Mouse (Mus musculus): ENCODE results near the gene D5Ertd579e. TPM values are rescaled to one million over a fixed set of nuclear protein-coding genes. Genes with fewer than 3 reads are reported as not detected.

The D5Ertd579e gene
- polyA plus RNA-seq, 1 experiment from 2014 or later = 16.7 TPM

- H3K9ac ChIP-seq = no peak overlapping the region
- no peak for ATAC-seq (ENCODE audit: borderline replicate concordance, extremely low read depth, low FRiP score, low TSS enrichment)
- no peak overlapping the region for H3K4me3 ChIP-seq
- peaks cover 81% of the 10 kb centered on the region for H3K27me3 ChIP-seq
- no peak overlapping the region for H3K27ac ChIP-seq
- no peaks in the 10 kb centered on the region for H3K4me1 ChIP-seq
- H3K36me3 ChIP-seq = no peaks in the 10 kb centered on the region
- H3K4me2 ChIP-seq = no peak overlapping the region
- WGBS = 69% methylated on average over 5 of the region's 5 CpGs
- H3K9me3 ChIP-seq = no peaks in the 10 kb centered on the region
Measured at GRCm38 (mm10) chr5:36719135-36719534, 23.3 kb upstream of the D5Ertd579e start.

GRCm38 (mm10) chr5:36717889-36718288 lies 22.1 kb upstream of the D5Ertd579e start:
- Histone ChIP-seq H3K36me3 (no peaks in the 10 kb centered on the region), H3K4me3 (no peak overlapping the region), H3K27ac (no peak overlapping the region), H3K9ac (no peak overlapping the region), H3K9me3 (no peaks in the 10 kb centered on the region), H3K4me1 (peaks cover 5% of the 10 kb centered on the region), H3K27me3 (peaks cover 79% of the 10 kb centered on the region), H3K4me2 (no peak overlapping the region)
- no peak for ATAC-seq (ENCODE audit: borderline replicate concordance, extremely low read depth, low FRiP score, low TSS enrichment)
- WGBS = 62% methylated on average over 3 of the region's 3 CpGs

- Histone ChIP-seq H3K27ac (no peak overlapping the region), H3K36me3 (no peaks in the 10 kb centered on the region), H3K4me2 (no peak overlapping the region), H3K9ac (no peak overlapping the region), H3K27me3 (peaks cover 84% of the 10 kb centered on the region), H3K4me3 (no peak overlapping the region), H3K9me3 (no peaks in the 10 kb centered on the region), H3K4me1 (peaks cover 13% of the 10 kb centered on the region)
- WGBS = 45% methylated on average over 2 of the region's 2 CpGs
- no peak for ATAC-seq (ENCODE audit: borderline replicate concordance, extremely low read depth, low FRiP score, low TSS enrichment)
Measured at GRCm38 (mm10) chr5:36716816-36717215, 21.0 kb upstream of the D5Ertd579e start.

GRCm38 (mm10) chr5:36714832-36715231 lies 19.0 kb upstream of the D5Ertd579e start:
- Histone ChIP-seq H3K27ac (no peak overlapping the region), H3K9me3 (no peaks in the 10 kb centered on the region), H3K4me1 (peaks cover 13% of the 10 kb centered on the region), H3K9ac (no peak overlapping the region), H3K27me3 (peaks cover 85% of the 10 kb centered on the region), H3K36me3 (no peaks in the 10 kb centered on the region), H3K4me3 (no peak overlapping the region), H3K4me2 (no peak overlapping the region)
- ATAC-seq (ENCODE audit: borderline replicate concordance, extremely low read depth, low FRiP score, low TSS enrichment) = no peak
- WGBS = 60% methylated on average over 3 of the region's 3 CpGs

- H3K9ac ChIP-seq = no peak overlapping the region
- 55% methylated on average over 6 of the region's 6 CpGs for WGBS
- peak; percentile 36; the same call in 1 of the 2 replicates for ATAC-seq (ENCODE audit: borderline replicate concordance, extremely low read depth, low FRiP score, low TSS enrichment)
Measured at GRCm38 (mm10) chr5:36713693-36714092, 17.9 kb upstream of the D5Ertd579e start.

GRCm38 (mm10) chr5:36712553-36713534 lies 17.0 kb upstream of the D5Ertd579e start:
- peaks cover 13% of the 10 kb centered on the region for H3K4me1 ChIP-seq
- no peaks in the 10 kb centered on the region for H3K9me3 ChIP-seq
- H3K36me3 ChIP-seq = no peaks in the 10 kb centered on the region
- H3K4me2 ChIP-seq = peak overlapping the region; percentile 62
- ATAC-seq (ENCODE audit: borderline replicate concordance, extremely low read depth, low FRiP score, low TSS enrichment) = peak; percentile 88
- no peak overlapping the region for H3K27ac ChIP-seq
- H3K9ac ChIP-seq = no peak overlapping the region
- 6% methylated on average over 31 of the region's 31 CpGs for WGBS
- peaks cover 75% of the 10 kb centered on the region for H3K27me3 ChIP-seq
- H3K4me3 ChIP-seq = peak overlapping the region; percentile 37

More at GRCm38 (mm10) chr5:36713693-36714092, 17.9 kb upstream of the D5Ertd579e start:
- H3K4me3 ChIP-seq = no peak overlapping the region
- H3K4me2 ChIP-seq = no peak overlapping the region
- H3K9me3 ChIP-seq = no peaks in the 10 kb centered on the region
- H3K27me3 ChIP-seq = peaks cover 82% of the 10 kb centered on the region
- no peak overlapping the region for H3K27ac ChIP-seq
- H3K4me1 ChIP-seq = peaks cover 13% of the 10 kb centered on the region
- no peaks in the 10 kb centered on the region for H3K36me3 ChIP-seq

GRCm38 (mm10) chr5:36711863-36712262 lies 16.0 kb upstream of the D5Ertd579e start:
- Histone ChIP-seq H3K4me1 (peaks cover 13% of the 10 kb centered on the region), H3K4me2 (no peak overlapping the region), H3K27me3 (peaks cover 70% of the 10 kb centered on the region), H3K4me3 (no peak overlapping the region), H3K36me3 (no peaks in the 10 kb centered on the region), H3K27ac (no peak overlapping the region), H3K9ac (no peak overlapping the region), H3K9me3 (no peaks in the 10 kb centered on the region)
- ATAC-seq (ENCODE audit: borderline replicate concordance, extremely low read depth, low FRiP score, low TSS enrichment) = no peak
- WGBS = 44% methylated on average over 5 of the region's 5 CpGs

- Histone ChIP-seq H3K4me1 (no peaks in the 10 kb centered on the region), H3K27ac (no peak overlapping the region), H3K9ac (no peak overlapping the region), H3K9me3 (no peaks in the 10 kb centered on the region), H3K4me2 (no peak overlapping the region), H3K36me3 (no peaks in the 10 kb centered on the region), H3K4me3 (no peak overlapping the region), H3K27me3 (peaks cover 63% of the 10 kb centered on the region)
- WGBS = 81% methylated on average over 5 of the region's 5 CpGs
- no peak for ATAC-seq (ENCODE audit: borderline replicate concordance, extremely low read depth, low FRiP score, low TSS enrichment)
Measured at GRCm38 (mm10) chr5:36705792-36706191, 10.0 kb upstream of the D5Ertd579e start.

GRCm38 (mm10) chr5:36705390-36705789 lies 9.6 kb upstream of the D5Ertd579e start:
- Histone ChIP-seq H3K9ac (no peak overlapping the region), H3K36me3 (no peaks in the 10 kb centered on the region), H3K4me3 (no peak overlapping the region), H3K27me3 (peaks cover 64% of the 10 kb centered on the region), H3K4me1 (no peaks in the 10 kb centered on the region), H3K27ac (no peak overlapping the region), H3K4me2 (no peak overlapping the region), H3K9me3 (no peaks in the 10 kb centered on the region)
- ATAC-seq (ENCODE audit: borderline replicate concordance, extremely low read depth, low FRiP score, low TSS enrichment) = no peak
- 80% methylated on average over 5 of the region's 5 CpGs for WGBS

GRCm38 (mm10) chr5:36704684-36705083 lies 8.9 kb upstream of the D5Ertd579e start:
- Histone ChIP-seq H3K36me3 (no peaks in the 10 kb centered on the region), H3K9ac (no peak overlapping the region), H3K4me3 (no peak overlapping the region), H3K4me2 (no peak overlapping the region), H3K9me3 (no peaks in the 10 kb centered on the region), H3K27ac (no peak overlapping the region), H3K27me3 (peaks cover 65% of the 10 kb centered on the region), H3K4me1 (no peaks in the 10 kb centered on the region)
- WGBS = 65% methylated on average over 6 of the region's 6 CpGs
- ATAC-seq (ENCODE audit: borderline replicate concordance, extremely low read depth, low FRiP score, low TSS enrichment) = no peak

GRCm38 (mm10) chr5:36700939-36701620 lies 5.3 kb upstream of the D5Ertd579e start:
- ATAC-seq (ENCODE audit: borderline replicate concordance, extremely low read depth, low FRiP score, low TSS enrichment) = no peak
- no peak overlapping the region for H3K27ac ChIP-seq
- WGBS = 53% methylated on average over 6 of the region's 6 CpGs
- peaks cover 4% of the 10 kb centered on the region for H3K4me1 ChIP-seq
- no peak overlapping the region for H3K9ac ChIP-seq
- H3K36me3 ChIP-seq = no peaks in the 10 kb centered on the region
- no peak overlapping the region for H3K4me2 ChIP-seq
- H3K4me3 ChIP-seq = no peak overlapping the region
- peaks cover 70% of the 10 kb centered on the region for H3K27me3 ChIP-seq
- H3K9me3 ChIP-seq = no peaks in the 10 kb centered on the region

- Histone ChIP-seq H3K9ac (no peak overlapping the region), H3K4me2 (no peak overlapping the region), H3K4me3 (no peak overlapping the region), H3K36me3 (no peaks in the 10 kb centered on the region), H3K27me3 (peaks cover 52% of the 10 kb centered on the region), H3K27ac (no peak overlapping the region), H3K9me3 (no peaks in the 10 kb centered on the region), H3K4me1 (peaks cover 14% of the 10 kb centered on the region)
- ATAC-seq (ENCODE audit: borderline replicate concordance, extremely low read depth, low FRiP score, low TSS enrichment) = no peak
- 63% methylated on average over 5 of the region's 5 CpGs for WGBS
Measured at GRCm38 (mm10) chr5:36698689-36699088, 2.9 kb upstream of the D5Ertd579e start.

Data from lung, embryonic 15.5 days (tissue).